Mouse (Mus musculus) MEL (cell line): Measurements from ENCODE around the gene Sox6. TPM values are rescaled to one million over a fixed set of nuclear protein-coding genes. Genes with fewer than 3 reads are reported as not detected.

Experiments
- DNase-seq: peaks from one replicate; pipeline ENCODE4 v3.0.0; 2011; ENCODE audit warnings: low read depth, low spot score
- H3K27ac ChIP-seq: 2 replicates; pipeline ENCODE4 v1.5.1; 2012; ENCODE audit warnings: low read depth, mild to moderate bottlenecking, control low read depth, low read length, moderate library complexity; ENCODE audit not compliant: control insufficient read depth
- H3K27me3 ChIP-seq, 2 experiments: fragments of 150-350 bp in 1 of 2; sonication (generic) in 1 of 2; 2 replicates each; pipeline ENCODE4 v1.6.1; 2012; ENCODE audit warnings: low read length in 2 of 2, mild to moderate bottlenecking in 2 of 2, improper control_type of control experiment in 1 of 2, moderate library complexity in 1 of 2; ENCODE audit not compliant: insufficient read depth in 2 of 2, control insufficient read depth in 1 of 2
- H3K36me3 ChIP-seq, 2 experiments: 2 replicates each; pipeline ENCODE4 v1.6.1; 2012 to 2014; ENCODE audit warnings: low read length in 2 of 2, improper control_type of control experiment in 1 of 2, inconsistent platforms in 1 of 2, mild to moderate bottlenecking in 1 of 2; ENCODE audit not compliant: insufficient read depth in 2 of 2, control insufficient read depth in 1 of 2
- H3K4me1 ChIP-seq, 2 experiments: fragments of 150-350 bp in 1 of 2; sonication (generic) in 1 of 2; 2 replicates each; pipeline ENCODE4 v1.6.1; 2012; ENCODE audit warnings: low read length in 2 of 2, improper control_type of control experiment in 1 of 2, mild to moderate bottlenecking in 1 of 2; ENCODE audit not compliant: insufficient read depth in 2 of 2, control insufficient read depth in 1 of 2
- H3K4me3 ChIP-seq, 2 experiments: fragments of 150-350 bp in 1 of 2; sonication (generic) in 1 of 2; 2 replicates each; pipeline ENCODE4 v1.5.1; 2012; ENCODE audit warnings: low read depth in 2 of 2, low read length in 2 of 2, mild to moderate bottlenecking in 2 of 2, moderate library complexity in 2 of 2, control low read depth in 1 of 2, improper control_type of control experiment in 1 of 2; ENCODE audit not compliant: control insufficient read depth in 1 of 2, insufficient read depth in 1 of 2
- H3K79me2 ChIP-seq: 2 replicates; pipeline ENCODE4 v1.6.1; 2012; ENCODE audit warnings: mild to moderate bottlenecking, low read length, moderate library complexity; ENCODE audit not compliant: control insufficient read depth, poor library complexity, insufficient read depth
- H3K9ac ChIP-seq: 2 replicates; pipeline ENCODE4 v1.6.1; 2012; ENCODE audit warnings: low read depth, mild to moderate bottlenecking, control low read depth, low read length, moderate library complexity; ENCODE audit not compliant: control insufficient read depth, poor library complexity, severe bottlenecking
- H3K9me3 ChIP-seq: fragments of 150-350 bp; sonication (generic); replicated peaks from 2 replicates; pipeline ENCODE4 v1.6.1; 2012; ENCODE audit warnings: mild to moderate bottlenecking, low read length, improper control_type of control experiment, moderate library complexity; ENCODE audit not compliant: insufficient read depth
- BHLHE40 ChIP-seq: IDR thresholded peaks from 2 replicates; pipeline ENCODE4 v1.6.1; 2012; ENCODE audit warnings: low read depth, mild to moderate bottlenecking, inconsistent platforms, low read length, improper control_type of control experiment, borderline replicate concordance
- CHD2 ChIP-seq: IDR thresholded peaks from 2 replicates; pipeline ENCODE4 v1.6.1; 2011; ENCODE audit warnings: low read length, improper control_type of control experiment
- CTCF ChIP-seq, 3 experiments: IDR thresholded peaks in 2 of 3; conservative IDR thresholded peaks in 1 of 3; 2 replicates each; pipeline ENCODE4 v1.5.1; 2011 to 2012; ENCODE audit warnings: low read length in 3 of 3, low read depth in 2 of 3, mild to moderate bottlenecking in 2 of 3, improper control_type of control experiment in 1 of 3, inconsistent platforms in 1 of 3, mixed read lengths in 1 of 3, moderate library complexity in 1 of 3; ENCODE audit not compliant: control insufficient read depth in 1 of 3, insufficient read depth in 1 of 3, poor library complexity in 1 of 3, severe bottlenecking in 1 of 3
- ELF1 ChIP-seq: IDR thresholded peaks from 2 replicates; pipeline ENCODE4 v1.6.1; 2014; ENCODE audit warnings: low read depth, mild to moderate bottlenecking, inconsistent platforms, low read length, improper control_type of control experiment, moderate library complexity
- ETS1 ChIP-seq: IDR thresholded peaks from 2 replicates; pipeline ENCODE4 v1.6.1; 2012; ENCODE audit warnings: low read depth, mild to moderate bottlenecking, inconsistent platforms, low read length, improper control_type of control experiment, moderate library complexity
- GABPA ChIP-seq: IDR thresholded peaks from 2 replicates; pipeline ENCODE4 v1.6.1; 2012; ENCODE audit warnings: low read depth, mild to moderate bottlenecking, inconsistent platforms, low read length, improper control_type of control experiment, moderate library complexity
- GATA1 ChIP-seq: IDR thresholded peaks from 2 replicates; pipeline ENCODE4 v1.6.1; 2011; ENCODE audit warnings: low read depth, low read length, improper control_type of control experiment
- HCFC1 ChIP-seq: IDR thresholded peaks from 2 replicates; pipeline ENCODE4 v1.6.1; 2012; ENCODE audit warnings: low read depth, mild to moderate bottlenecking, inconsistent platforms, low read length, improper control_type of control experiment, moderate library complexity
- JUND ChIP-seq: IDR thresholded peaks from 2 replicates; pipeline ENCODE4 v1.6.1; 2011; ENCODE audit warnings: low read depth, mild to moderate bottlenecking, improper control_type of control experiment, low read length
- KAT2A ChIP-seq: conservative IDR thresholded peaks from 2 replicates; pipeline ENCODE4 v1.6.1; 2012; ENCODE audit warnings: low read depth, low read length, improper control_type of control experiment, inconsistent platforms
- MAZ ChIP-seq: IDR thresholded peaks from 2 replicates; pipeline ENCODE4 v1.6.1; 2012; ENCODE audit warnings: low read depth, mild to moderate bottlenecking, inconsistent platforms, low read length, improper control_type of control experiment
- MXI1 ChIP-seq: IDR thresholded peaks from 2 replicates; pipeline ENCODE4 v1.6.1; 2011; ENCODE audit warnings: mild to moderate bottlenecking, low read depth, low read length, improper control_type of control experiment
- MYC ChIP-seq: IDR thresholded peaks from 2 replicates; pipeline ENCODE4 v1.6.1; 2011; ENCODE audit warnings: low read depth, mild to moderate bottlenecking, low read length, improper control_type of control experiment, moderate library complexity
- NRF1 ChIP-seq: IDR thresholded peaks from 2 replicates; pipeline ENCODE4 v1.6.1; 2014; ENCODE audit warnings: low read depth, mild to moderate bottlenecking, inconsistent platforms, low read length, improper control_type of control experiment, moderate library complexity; ENCODE audit not compliant: poor library complexity, insufficient read depth, severe bottlenecking
- POLR2A ChIP-seq, 2 experiments: IDR thresholded peaks; 2 replicates each; pipeline ENCODE4 v1.6.1; 2011 to 2012; ENCODE audit warnings: low read length in 2 of 2, mild to moderate bottlenecking in 2 of 2, control low read depth in 1 of 2, improper control_type of control experiment in 1 of 2, low read depth in 1 of 2, moderate library complexity in 1 of 2; ENCODE audit not compliant: control insufficient read depth in 1 of 2, insufficient read depth in 1 of 2, poor library complexity in 1 of 2
- POLR2AphosphoS2 ChIP-seq: IDR thresholded peaks from 2 replicates; pipeline ENCODE4 v1.6.1; 2011; ENCODE audit warnings: low read length, improper control_type of control experiment
- RCOR1 ChIP-seq: IDR thresholded peaks from 2 replicates; pipeline ENCODE4 v1.6.1; 2012; ENCODE audit warnings: low read depth, mild to moderate bottlenecking, inconsistent platforms, low read length, improper control_type of control experiment
- SMC3 ChIP-seq: IDR thresholded peaks from 2 replicates; pipeline ENCODE4 v1.6.1; 2011; ENCODE audit warnings: low read depth, low read length, improper control_type of control experiment
- TAL1 ChIP-seq: IDR thresholded peaks from 2 replicates; pipeline ENCODE4 v1.6.1; 2012; ENCODE audit warnings: mild to moderate bottlenecking, inconsistent platforms, low read length, moderate library complexity, mixed read lengths
- TBP ChIP-seq: IDR thresholded peaks from 2 replicates; pipeline ENCODE4 v1.8.0; 2011; ENCODE audit warnings: low read depth, low read length, improper control_type of control experiment
- TCF12 ChIP-seq: IDR thresholded peaks from 2 replicates; pipeline ENCODE4 v1.6.1; 2014; ENCODE audit warnings: low read depth, mild to moderate bottlenecking, inconsistent platforms, low read length, improper control_type of control experiment, moderate library complexity
- USF2 ChIP-seq, 2 experiments: IDR thresholded peaks; 2 replicates each; pipeline ENCODE4 v1.6.1; 2011 to 2012; ENCODE audit warnings: improper control_type of control experiment in 2 of 2, low read length in 2 of 2, borderline replicate concordance in 1 of 2, inconsistent platforms in 1 of 2, low read depth in 1 of 2, mild to moderate bottlenecking in 1 of 2; ENCODE audit not compliant: insufficient read depth in 1 of 2
- ZC3H11A ChIP-seq: IDR thresholded peaks from 2 replicates; pipeline ENCODE4 v1.6.1; 2012; ENCODE audit warnings: low read depth, mild to moderate bottlenecking, inconsistent platforms, low read length, improper control_type of control experiment
- ZNF384 ChIP-seq: IDR thresholded peaks from 2 replicates; pipeline ENCODE4 v1.6.1; 2012; ENCODE audit warnings: low read depth, mild to moderate bottlenecking, inconsistent platforms, low read length, improper control_type of control experiment
- polyA plus RNA-seq, 2 experiments: library from polyadenylated mRNA; stranded (reverse) in 1 of 2; unstranded in 1 of 2; fragments of >175 nt in 1 of 2; fragments of >200 nt in 1 of 2; gene quantifications; 2 replicates each; pipeline versions ENCODE4 v1.2.1 to v1.2.4; 2012; ENCODE audit warnings: low replicate concordance in 2 of 2, low read depth in 1 of 2; ENCODE audit not compliant: insufficient read length in 2 of 2, insufficient read depth in 1 of 2, missing spikeins in 1 of 2
- total RNA-seq: library from RNA; depleted of rRNA; stranded (reverse); fragments of 300-350 nt; gene quantifications from 2 replicates; pipeline ENCODE4 v1.2.3, GENCODE M21; 2012

Gene Sox6
- total and polyA plus RNA-seq, 3 experiments = 2.6 to 4.6 TPM; not detected in 1

DNA sequence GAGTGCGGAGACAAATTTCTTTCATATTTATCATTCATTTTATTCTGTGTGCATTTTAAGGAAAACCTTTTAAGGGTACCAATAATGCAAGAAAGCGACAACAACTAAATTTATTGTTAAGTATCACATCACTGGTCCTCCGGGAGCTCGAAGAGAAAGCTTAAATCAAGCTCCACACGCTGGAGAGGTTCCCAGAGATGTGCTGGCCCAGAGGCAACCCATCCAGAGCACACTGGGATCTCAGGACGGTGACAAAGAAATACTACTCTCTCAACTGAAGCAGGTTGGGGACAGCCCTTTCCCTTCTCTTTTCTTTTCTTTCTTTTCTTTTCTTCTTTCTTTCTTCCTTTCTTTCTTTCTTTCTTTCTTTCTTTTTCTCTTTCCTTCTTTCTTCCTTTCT, 173.4 kb downstream of the Sox6 start:
- no peak for DNase-seq
- Histone ChIP-seq H3K27ac (no peak overlapping the region), H3K36me3 (peaks cover 0 to 6% of the 10 kb centered on the region in 2 experiments; a peak in 2 of 4 replicates), H3K4me3 (no peak overlapping the region), H3K27me3 (no peaks in the 10 kb centered on the region), H3K4me1 (peaks cover 2 to 3% of the 10 kb centered on the region in 2 experiments; a peak in 3 of 4 replicates), H3K9me3 (no peaks in the 10 kb centered on the region), H3K79me2 (no peaks in the 10 kb centered on the region), H3K9ac (no peak overlapping the region)
- TF ChIP-seq TAL1 (no peak), ZC3H11A (no peak), MXI1 (no peak), GATA1 (no peak), USF2 (IDR thresholded peaks at IDR 0.05; ENCODE audit: borderline replicate concordance in 1 of 2, insufficient read depth in 1 of 2, low read depth in 1 of 2, low read length in 2 of 2) (no peak), NRF1 (no peak), GABPA (no peak), KAT2A (no peak), MYC (no peak), RCOR1 (no peak), SMC3 (no peak), BHLHE40 (no peak), CHD2 (no peak), POLR2A (IDR thresholded peaks at IDR 0.05; ENCODE audit: control insufficient read depth in 1 of 2, insufficient read depth in 1 of 2, low read depth in 1 of 2, low read length in 2 of 2, poor library complexity in 1 of 2) (no peak), TCF12 (no peak), JUND (no peak), CTCF (IDR thresholded peaks at IDR 0.05 in 2 of 3, conservative IDR thresholded peaks at IDR 0.05 in 1 of 3; ENCODE audit: control insufficient read depth in 1 of 3, insufficient read depth in 1 of 3, low read depth in 2 of 3, low read length in 3 of 3, poor library complexity in 1 of 3, severe bottlenecking in 1 of 3) (no peak)

DNA sequence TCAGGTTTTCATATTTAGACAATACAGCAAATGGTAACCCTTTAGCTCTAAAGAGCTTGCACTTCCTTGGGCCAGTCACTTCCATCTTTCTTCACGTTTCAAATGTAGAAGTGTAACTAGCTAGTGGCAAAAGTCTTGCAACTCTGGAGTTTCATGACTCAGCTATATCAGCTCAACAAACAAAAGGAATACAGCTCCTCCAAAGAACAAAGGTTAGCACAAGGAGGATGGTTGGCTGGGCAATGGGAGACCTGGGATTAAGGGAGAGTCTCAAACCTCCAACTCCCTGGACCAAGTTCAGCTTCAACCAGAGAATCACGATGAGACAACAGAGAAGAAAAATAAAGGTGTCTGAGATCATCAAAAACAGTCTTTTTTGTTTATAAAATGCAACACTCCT, 174.2 kb downstream of the Sox6 start:
- Histone ChIP-seq H3K4me3 (no peak overlapping the region), H3K36me3 (peaks cover 0 to 6% of the 10 kb centered on the region in 2 experiments; a peak in 2 of 4 replicates), H3K79me2 (no peaks in the 10 kb centered on the region), H3K4me1 (peaks cover 2 to 3% of the 10 kb centered on the region in 2 experiments; a peak in 3 of 4 replicates), H3K9me3 (no peaks in the 10 kb centered on the region), H3K27me3 (no peaks in the 10 kb centered on the region), H3K9ac (no peak overlapping the region), H3K27ac (no peak overlapping the region)
- DNase-seq = no peak
- TF ChIP-seq RCOR1 = no peak
- no peak for TF ChIP-seq TBP
- no peak for TF ChIP-seq MYC
- TF ChIP-seq MAZ = no peak
- TF ChIP-seq BHLHE40 = no peak
- TF ChIP-seq POLR2AphosphoS2 = no peak
- TF ChIP-seq SMC3 = no peak
- TF ChIP-seq ELF1 = no peak
- TF ChIP-seq CTCF (IDR thresholded peaks at IDR 0.05 in 2 of 3, conservative IDR thresholded peaks at IDR 0.05 in 1 of 3; ENCODE audit: control insufficient read depth in 1 of 3, insufficient read depth in 1 of 3, low read depth in 2 of 3, low read length in 3 of 3, poor library complexity in 1 of 3, severe bottlenecking in 1 of 3) = no peak
- no peak for TF ChIP-seq ETS1
- no peak for TF ChIP-seq HCFC1
- no peak for TF ChIP-seq ZNF384
- TF ChIP-seq TCF12 = no peak
